Mouse (Mus musculus) embryonic facial prominence, embryonic 15.5 days (tissue): ENCODE data around the gene Ppp1r3e. TPM values are rescaled to one million over a fixed set of nuclear protein-coding genes. Genes with fewer than 3 reads are reported as not detected.

Source experiments
- ATAC-seq: fragments of 200-750 bp; cut with Nextera tagmentation; 2 replicates; pipeline ENCODE4 v1.8.0; 2017; ENCODE audit warnings: low read depth, moderate TSS enrichment; ENCODE audit not compliant: insufficient number of reproducible peaks, low FRiP score, low TSS enrichment
- H3K27ac ChIP-seq: fragments of 300-500 bp; sonication (generic); replicated peaks from 2 replicates; pipeline ENCODE4 v1.5.1; 2015; ENCODE audit warnings: mild to moderate bottlenecking, inconsistent platforms
- H3K27me3 ChIP-seq: fragments of 300-500 bp; sonication (generic); 2 replicates; pipeline ENCODE4 v1.6.1; 2015; ENCODE audit warnings: inconsistent platforms
- H3K36me3 ChIP-seq: fragments of 300-500 bp; sonication (generic); 2 replicates; pipeline ENCODE4 v1.6.1; 2015; ENCODE audit warnings: mild to moderate bottlenecking, inconsistent platforms
- H3K4me1 ChIP-seq: fragments of 300-500 bp; sonication (generic); 2 replicates; pipeline ENCODE4 v1.6.1; 2015; ENCODE audit warnings: inconsistent platforms
- H3K4me2 ChIP-seq: fragments of 300-500 bp; sonication (generic); replicated peaks from 2 replicates; pipeline ENCODE4 v1.6.1; 2015; ENCODE audit warnings: mild to moderate bottlenecking, inconsistent platforms
- H3K4me3 ChIP-seq: fragments of 300-500 bp; sonication (generic); replicated peaks from 2 replicates; pipeline ENCODE4 v1.5.1; 2015; ENCODE audit warnings: mild to moderate bottlenecking, inconsistent platforms
- H3K9ac ChIP-seq: fragments of 300-500 bp; sonication (generic); 2 replicates; pipeline ENCODE4 v1.6.1; 2015; ENCODE audit warnings: inconsistent platforms
- H3K9me3 ChIP-seq: fragments of 300-500 bp; sonication (generic); replicated peaks from 2 replicates; pipeline ENCODE4 v1.6.1; 2016; ENCODE audit warnings: inconsistent platforms
- WGBS: fragments of 180-500 bp; shearing (Covaris S2); methylation state at CpG from one replicate; pipeline ENCODE4 v1.1.7; 2015; 5-methylcytosine and 5-hydroxymethylcytosine counted together
- polyA plus RNA-seq: library from polyadenylated mRNA; unstranded; fragments of >200 nt; fragmentation: Nextera tagmentation; extraction: Ambion mirVana; gene quantifications from 2 replicates; pipeline ENCODE4 v1.2.1, GENCODE M21; 2015

The Ppp1r3e gene
- polyA plus RNA-seq, 1 experiment from 2014 or later = 1.2 TPM

DNA sequence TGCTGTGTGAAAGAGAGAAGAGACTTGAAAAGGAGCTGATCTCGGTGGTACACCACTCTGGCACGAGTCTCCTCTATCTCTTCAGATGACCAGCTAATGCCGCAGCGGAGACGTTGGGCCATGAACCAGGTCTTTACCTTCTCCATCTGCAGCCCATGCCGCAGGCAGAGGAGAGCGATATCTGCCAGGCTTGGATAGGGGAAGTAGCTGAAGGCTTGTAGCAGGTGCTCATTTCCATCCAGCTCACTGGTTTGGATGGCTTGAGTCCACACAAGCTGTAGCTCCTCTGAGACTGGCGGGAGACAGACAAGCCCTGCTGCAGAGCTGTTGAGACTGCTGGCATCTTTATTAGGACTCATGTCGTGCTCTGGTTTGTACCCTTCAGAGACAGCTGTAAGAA, 19.5 kb downstream of the Ppp1r3e start:
- Histone ChIP-seq H3K4me3 (no peak overlapping the region), H3K9me3 (no peaks in the 10 kb centered on the region), H3K27ac (no peak overlapping the region), H3K4me2 (no peak overlapping the region), H3K9ac (no peak overlapping the region), H3K27me3 (no peaks in the 10 kb centered on the region), H3K4me1 (no peaks in the 10 kb centered on the region), H3K36me3 (peaks cover 14% of the 10 kb centered on the region; the same call in 1 of the 2 replicates)
- no peak for ATAC-seq
- 91% methylated on average over 9 of the region's 9 CpGs for WGBS

DNA sequence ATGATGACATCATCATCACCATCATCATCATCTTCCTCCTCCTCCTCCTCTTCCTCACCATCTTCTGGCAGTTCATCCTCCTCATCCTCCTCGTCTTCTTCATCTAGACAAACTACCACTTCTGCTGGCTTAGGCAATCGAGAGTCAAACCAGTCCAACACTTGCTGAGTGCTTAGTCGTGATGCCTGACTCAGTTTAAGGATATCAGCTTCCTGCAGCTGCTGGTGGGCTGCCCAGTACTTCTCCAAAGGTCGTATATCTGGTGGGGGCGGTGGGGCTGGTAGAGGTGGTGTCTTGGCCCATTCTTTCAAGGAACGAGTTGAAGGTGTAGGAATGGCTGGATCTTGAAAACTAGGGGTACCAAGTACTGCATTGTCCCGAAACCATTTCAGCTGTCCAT, 20.6 kb downstream of the Ppp1r3e start:
- no peaks in the 10 kb centered on the region for H3K4me1 ChIP-seq
- ATAC-seq = no peak
- no peak overlapping the region for H3K27ac ChIP-seq
- no peaks in the 10 kb centered on the region for H3K27me3 ChIP-seq
- no peak overlapping the region for H3K4me2 ChIP-seq
- peaks cover 14% of the 10 kb centered on the region; the same call in 1 of the 2 replicates for H3K36me3 ChIP-seq
- WGBS = 86% methylated on average over 7 of the region's 7 CpGs
- H3K9me3 ChIP-seq = no peaks in the 10 kb centered on the region
- H3K4me3 ChIP-seq = no peak overlapping the region
- no peak overlapping the region for H3K9ac ChIP-seq

DNA sequence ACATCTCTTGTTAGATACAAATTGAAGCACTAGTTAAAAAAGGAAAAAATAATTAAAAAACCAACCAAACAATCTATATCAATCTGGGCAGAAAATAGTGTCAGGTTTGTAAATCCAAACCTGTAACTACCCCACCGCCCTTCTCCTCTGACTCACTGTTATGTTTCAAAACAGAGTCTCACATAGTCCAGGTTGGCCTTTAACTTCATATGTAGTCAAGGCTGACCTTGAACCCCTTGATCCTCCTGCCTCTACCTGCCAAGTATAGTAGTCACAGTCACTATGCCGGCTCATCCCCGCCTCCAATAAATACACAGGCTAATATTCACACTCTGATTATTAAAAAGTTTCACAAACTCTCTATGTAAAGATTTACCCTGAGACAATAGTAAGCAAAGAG, 21.6 kb downstream of the Ppp1r3e start:
- WGBS = 96% methylated on average over 3 of the region's 3 CpGs
- Histone ChIP-seq H3K4me1 (no peaks in the 10 kb centered on the region), H3K27me3 (no peaks in the 10 kb centered on the region), H3K4me2 (no peak overlapping the region), H3K9me3 (no peaks in the 10 kb centered on the region), H3K9ac (no peak overlapping the region), H3K36me3 (peaks cover 14% of the 10 kb centered on the region; the same call in 1 of the 2 replicates), H3K4me3 (no peak overlapping the region), H3K27ac (no peak overlapping the region)
- no peak for ATAC-seq

DNA sequence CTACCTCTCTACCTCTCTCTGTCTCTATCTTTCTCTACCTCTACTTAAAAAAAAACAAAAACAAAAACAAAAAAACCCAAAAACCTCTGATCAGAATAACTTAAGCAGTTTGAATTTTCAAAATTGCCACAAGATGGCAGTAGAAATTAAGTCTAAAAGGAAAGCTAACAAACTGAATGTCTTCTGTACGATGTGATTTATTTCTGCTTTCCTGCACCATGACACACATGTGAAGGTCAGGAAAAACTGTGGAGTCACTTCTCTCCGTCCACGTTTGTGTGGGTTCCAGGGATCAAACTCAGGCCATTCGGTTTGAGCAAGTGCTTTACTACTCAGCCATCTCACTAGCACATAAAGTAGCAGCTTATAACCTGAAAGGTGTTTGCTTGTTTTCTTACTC, 33.9 kb downstream of the Ppp1r3e start:
- Histone ChIP-seq H3K4me2 (no peak overlapping the region), H3K4me3 (no peak overlapping the region), H3K9me3 (no peaks in the 10 kb centered on the region), H3K9ac (no peak overlapping the region), H3K27ac (no peak overlapping the region), H3K27me3 (no peaks in the 10 kb centered on the region), H3K36me3 (no peaks in the 10 kb centered on the region), H3K4me1 (no peaks in the 10 kb centered on the region)
- 2% methylated on average over 4 of the region's 4 CpGs for WGBS
- no peak for ATAC-seq

DNA sequence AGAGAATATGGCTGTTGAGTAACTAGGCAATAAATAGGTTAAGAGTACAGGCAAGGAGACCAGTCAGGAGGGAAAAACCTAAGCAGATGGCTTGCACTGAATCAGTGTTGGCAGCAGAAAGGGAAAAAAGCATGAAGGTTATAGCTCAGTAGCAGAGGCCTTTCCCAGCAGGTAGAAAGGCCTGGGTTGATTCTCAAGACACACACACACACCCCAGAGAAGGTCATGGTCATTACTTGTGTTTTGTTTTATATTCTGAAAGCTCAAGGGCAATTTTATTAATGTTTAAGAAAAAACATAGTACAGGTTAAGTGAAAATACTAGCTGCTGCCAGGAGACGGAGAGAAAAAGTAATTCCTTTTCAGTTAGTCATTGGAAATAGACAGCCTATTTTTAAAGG, 53.6 kb downstream of the Ppp1r3e start:
- WGBS = 60% methylated on average over 1 of the region's 1 CpGs
- H3K27ac ChIP-seq = no peak overlapping the region
- no peaks in the 10 kb centered on the region for H3K4me1 ChIP-seq
- H3K4me3 ChIP-seq = no peak overlapping the region
- H3K9me3 ChIP-seq = no peaks in the 10 kb centered on the region
- H3K36me3 ChIP-seq = no peaks in the 10 kb centered on the region
- H3K27me3 ChIP-seq = no peaks in the 10 kb centered on the region
- H3K9ac ChIP-seq = no peak overlapping the region
- ATAC-seq = no peak
- H3K4me2 ChIP-seq = no peak overlapping the region

Other genes with a start within 250 kb of the Ppp1r3e start
- not detected in 2 replicates for gene Gm17606, start 236.6 kb downstream of the Ppp1r3e start, polyA plus RNA-seq
- 4.5 and 4.8 TPM in 2 replicates for gene Cdh24, start 236.2 kb downstream of the Ppp1r3e start, polyA plus RNA-seq
- 74.2 and 75.5 TPM in 2 replicates for gene 1700123O20Rik, start 191.3 kb downstream of the Ppp1r3e start, polyA plus RNA-seq
- 130 and 132 TPM in 2 replicates for gene Acin1, start 190.6 kb downstream of the Ppp1r3e start, polyA plus RNA-seq
- 0.23 and 0.28 TPM in 2 replicates for gene Gm29776, start 178.7 kb downstream of the Ppp1r3e start, polyA plus RNA-seq
- not detected in 2 replicates for gene Cebpe, start 165.4 kb downstream of the Ppp1r3e start, polyA plus RNA-seq
- gene Slc7a8, start 95.6 kb downstream of the Ppp1r3e start, polyA plus RNA-seq = 6.5 and 6.8 TPM in 2 replicates
- not detected in 2 replicates for gene Rnf212b, start 63.4 kb downstream of the Ppp1r3e start, polyA plus RNA-seq
- gene Homez, start 6.6 kb downstream of the Ppp1r3e start, polyA plus RNA-seq = 9.7 and 10.1 TPM in 2 replicates
- 4.1 and 5.0 TPM in 2 replicates for gene Bcl2l2, start 5.8 kb upstream of the Ppp1r3e start, polyA plus RNA-seq
- not detected in 2 replicates for gene Gm20521, start 5.9 kb upstream of the Ppp1r3e start, polyA plus RNA-seq
- 124 and 125 TPM in 2 replicates for gene Pabpn1, start 14.9 kb upstream of the Ppp1r3e start, polyA plus RNA-seq
- 81.7 and 93.6 TPM in 2 replicates for gene Slc22a17, start 35.6 kb upstream of the Ppp1r3e start, polyA plus RNA-seq
- gene Efs, start 48.6 kb upstream of the Ppp1r3e start, polyA plus RNA-seq = 59.7 and 63.4 TPM in 2 replicates
- 0.47 TPM in 1 of 2 replicates, not detected in the other for gene Il25, start 55.1 kb upstream of the Ppp1r3e start, polyA plus RNA-seq
- 8.9 and 9.4 TPM in 2 replicates for gene Cmtm5, start 58.7 kb upstream of the Ppp1r3e start, polyA plus RNA-seq
- gene Myh6, start 89.4 kb upstream of the Ppp1r3e start, polyA plus RNA-seq = 3.0 and 6.0 TPM in 2 replicates
- not detected in 2 replicates for gene Gm17428, start 99.4 kb upstream of the Ppp1r3e start, polyA plus RNA-seq
- gene Myh7, start 117.1 kb upstream of the Ppp1r3e start, polyA plus RNA-seq = 21.5 and 33.1 TPM in 2 replicates
- 70.7 and 73.9 TPM in 2 replicates for gene Ngdn, start 137.9 kb upstream of the Ppp1r3e start, polyA plus RNA-seq
- 4.2 and 5.0 TPM in 2 replicates for gene Zfhx2, start 214.8 kb upstream of the Ppp1r3e start, polyA plus RNA-seq
- 21.5 and 22.4 TPM in 2 replicates for gene Thtpa, start 217.2 kb upstream of the Ppp1r3e start, polyA plus RNA-seq
- 25.5 and 29.1 TPM in 2 replicates for gene Ap1g2, start 229.0 kb upstream of the Ppp1r3e start, polyA plus RNA-seq
- gene Jph4, start 239.4 kb upstream of the Ppp1r3e start, polyA plus RNA-seq = 3.0 and 3.6 TPM in 2 replicates